Mouse (Mus musculus): ENCODE results near the gene Shc2. TPM values are rescaled to one million over a fixed set of nuclear protein-coding genes. Genes with fewer than 3 reads are reported as not detected.

The Shc2 gene
- polyA plus RNA-seq, 2 experiments from 2014 or later = not detected

GRCm38 (mm10) chr10:79668076-79668475 lies 30.4 kb upstream of the Shc2 start:
- ATAC-seq = no peak

- no peak for ATAC-seq
These were observed 28.8 kb upstream of the Shc2 start for GRCm38 (mm10) chr10:79666493-79666892.

GRCm38 (mm10) chr10:79665051-79665450 lies 27.3 kb upstream of the Shc2 start:
- no peak for ATAC-seq

- ATAC-seq = no peak
These were observed 26.5 kb upstream of the Shc2 start, which contains the start of gene Madcam1 for GRCm38 (mm10) chr10:79664131-79664665. Gene Madcam1, plus strand, starts transcription at chr10:79664559.

- no peak for ATAC-seq
These were observed 24.1 kb upstream of the Shc2 start for GRCm38 (mm10) chr10:79661861-79662260.

GRCm38 (mm10) chr10:79660298-79660697 lies 22.6 kb upstream of the Shc2 start:
- no peak for ATAC-seq

GRCm38 (mm10) chr10:79658829-79659228 lies 21.1 kb upstream of the Shc2 start:
- no peak for ATAC-seq

- ATAC-seq = no peak
These were observed 17.3 kb upstream of the Shc2 start for GRCm38 (mm10) chr10:79654946-79655395.

- ATAC-seq = no peak
These were observed 15.1 kb upstream of the Shc2 start for GRCm38 (mm10) chr10:79652789-79653188.

- ATAC-seq = peak; percentile 79
These were observed 11.5 kb upstream of the Shc2 start for GRCm38 (mm10) chr10:79649070-79649751.

- no peak for ATAC-seq
These were observed 8.0 kb upstream of the Shc2 start, which contains the start of gene Odf3l2 for GRCm38 (mm10) chr10:79645711-79646110. Gene Odf3l2, minus strand, starts transcription at chr10:79645738.

GRCm38 (mm10) chr10:79638486-79639204 lies 927 bp upstream of the Shc2 start:
- no peak for ATAC-seq

- no peak for ATAC-seq
These were observed 1.4 kb downstream of the Shc2 start for GRCm38 (mm10) chr10:79636287-79636686.

GRCm38 (mm10) chr10:79633006-79633777 lies 4.5 kb downstream of the Shc2 start:
- ATAC-seq = no peak

- ATAC-seq = no peak
These were observed 6.3 kb downstream of the Shc2 start for GRCm38 (mm10) chr10:79631432-79631831.

GRCm38 (mm10) chr10:79628377-79628776 lies 9.3 kb downstream of the Shc2 start:
- no peak for ATAC-seq

- ATAC-seq = no peak
These were observed 11.6 kb downstream of the Shc2 start for GRCm38 (mm10) chr10:79626156-79626555.

GRCm38 (mm10) chr10:79625398-79625797 lies 12.3 kb downstream of the Shc2 start:
- no peak for ATAC-seq

- no peak for ATAC-seq
These were observed 13.8 kb downstream of the Shc2 start for GRCm38 (mm10) chr10:79623950-79624349.

- ATAC-seq = no peak
These were observed 21.3 kb downstream of the Shc2 start for GRCm38 (mm10) chr10:79616376-79616775.

- no peak for ATAC-seq
These were observed 21.9 kb downstream of the Shc2 start for GRCm38 (mm10) chr10:79615860-79616259.

GRCm38 (mm10) chr10:79614305-79614643 lies 23.4 kb downstream of the Shc2 start:
- no peak for ATAC-seq

Measured in CD4-positive, CD25-positive, alpha-beta regulatory T cell, adult 4 months (primary cell).